ENCODE assay signal across 8 mouse cellular contexts in genomic region chr3:37737407-37737806, GRCm38 (mm10). TPM values are rescaled to one million over a fixed set of nuclear protein-coding genes. Genes with fewer than 3 reads are reported as not detected.
DNase-seq lines count a peak whose midpoint lies in the region; ATAC-seq and TF ChIP-seq lines count a peak whose summit lies in the region.

No protein-coding gene starts in this region.

- H3K4me3 ChIP-seq in forebrain, embryonic 15.5 days, result no peak overlapping the region
- no peak overlapping the region for H3K4me3 ChIP-seq in forebrain, embryonic 10.5 days
- H3K4me3 ChIP-seq in kidney, adult 2 months (ENCODE audit: insufficient read depth, low read depth, low read length), result no peak overlapping the region

- peak overlapping the region; percentile 7; the same call in 1 of the 2 replicates for H3K27ac ChIP-seq in forebrain, embryonic 15.5 days (replicated peaks)
- H3K27ac ChIP-seq in forebrain, embryonic 10.5 days, result no peak overlapping the region
- H3K27ac ChIP-seq in kidney, adult 2 months (ENCODE audit: insufficient read depth, low read depth, low read length), result peak overlapping the region; percentile 46; the same call in 1 of the 2 replicates

- H3K9me3 ChIP-seq in forebrain, embryonic 15.5 days, result no peaks in the 10 kb centered on the region
- no peaks in the 10 kb centered on the region for H3K9me3 ChIP-seq in forebrain, embryonic 10.5 days

- DNase-seq in forebrain, embryonic 10.5 days (ENCODE audit: extremely low spot score, low spot score), result no peak
- peak; percentile 69 for DNase-seq in adipocyte (ENCODE audit: low spot score)
- peak; percentile 37 to 76 for DNase-seq in gastrocnemius, postnatal 4 days (ENCODE audit: low spot score in 2 of 2)
- peak; percentile 77 for DNase-seq in kidney, adult 2 months
- peak; percentile 54 to 70 for DNase-seq in lung, postnatal 4 days
- peak; percentile 49 for DNase-seq in testis, postnatal 14 days (ENCODE audit: low spot score)
- DNase-seq in thymus, postnatal 4 days, result no peak

- peaks cover 17% of the 10 kb centered on the region for H3K4me1 ChIP-seq in forebrain, embryonic 15.5 days
- 0 out of 2 replicates have a peak, but pooled peaks cover 4% of the 10 kb centered on the region for H3K4me1 ChIP-seq in forebrain, embryonic 10.5 days
- H3K4me1 ChIP-seq in kidney, adult 2 months (ENCODE audit: control insufficient read depth, insufficient read depth, low read length), result peaks cover 3% of the 10 kb centered on the region; the same call in 1 of the 2 replicates

- no peak for TF ChIP-seq CTCF in kidney, adult 2 months (conservative IDR thresholded peaks at IDR 0.05; ENCODE audit: insufficient read depth, insufficient read length, low read depth, low read length)

- H3K9ac ChIP-seq in forebrain, embryonic 15.5 days (replicated peaks), result no peak overlapping the region

- no peaks in the 10 kb centered on the region for H3K36me3 ChIP-seq in forebrain, embryonic 15.5 days
- H3K36me3 ChIP-seq in forebrain, embryonic 10.5 days (replicated peaks), result no peaks in the 10 kb centered on the region
- no peaks in the 10 kb centered on the region for H3K36me3 ChIP-seq in kidney, adult 2 months (ENCODE audit: control insufficient read depth, insufficient read depth, low read length)

- H3K27me3 ChIP-seq in forebrain, embryonic 15.5 days, result no peaks in the 10 kb centered on the region
- no peaks in the 10 kb centered on the region for H3K27me3 ChIP-seq in forebrain, embryonic 10.5 days (ENCODE audit: poor library complexity, severe bottlenecking)
- H3K27me3 ChIP-seq in kidney, adult 2 months (replicated peaks; ENCODE audit: control insufficient read depth, insufficient read depth, low read length), result no peaks in the 10 kb centered on the region

- peak; percentile 63 for ATAC-seq in forebrain, embryonic 15.5 days (replicated peaks)

- no peak for TF ChIP-seq POLR2A in kidney, adult 2 months (IDR thresholded peaks at IDR 0.05; ENCODE audit: low read depth, low read length)

- 44% methylated on average over 6 of the region's 6 CpGs for WGBS in forebrain, embryonic 15.5 days
- WGBS in forebrain, embryonic 10.5 days, result 72% methylated on average over 6 of the region's 6 CpGs
- 38% methylated on average over 6 of the region's 6 CpGs for WGBS in kidney, adult 2 months

- H3K4me2 ChIP-seq in forebrain, embryonic 15.5 days (replicated peaks), result no peak overlapping the region

RNA-seq across cellular contexts. Expression of gene Gm5148, which starts 13.1 kb away (rescaled TPM):
- polyA plus RNA-seq in forebrain, embryonic 15.5 days (2015; fragmentation: Nextera tagmentation; extraction: Ambion mirVana), result 5.7 and 6.1 TPM in 2 replicates
- 2.4 and 3.5 TPM in 2 replicates for polyA plus RNA-seq in forebrain, embryonic 10.5 days (2016; fragmentation: Nextera tagmentation; extraction: Ambion mirVana)
- total RNA-seq in gastrocnemius, postnatal 4 days (2021), result under 1 TPM in 1 of 2 experiments, not detected in 1; 0.21 TPM
- polyA plus RNA-seq in kidney, adult 2 months (2012; rRNA removed), result 9.3 and 10.8 TPM in 2 replicates

Comparison
In these comparisons a context has a peak if more than half of its experiments do, and no peak if none do; other contexts are left out.
1. DNase-seq: peak in adipocyte (single experiment), gastrocnemius, postnatal 4 days (2 of 2), kidney, adult 2 months (single experiment), lung, postnatal 4 days (2 of 2) and testis, postnatal 14 days (single experiment); none in forebrain, embryonic 10.5 days (single experiment) and thymus, postnatal 4 days (single experiment).